Mouse (Mus musculus): ENCODE measurements at regions not wholly inside any gene's neighbourhood (a gene's known extent, or its start where the extent isn't known, plus 50 kb on each side); places are given as distances from the start of the nearest gene placed in this dataset. TPM values are rescaled to one million over a fixed set of nuclear protein-coding genes. Genes with fewer than 3 reads are reported as not detected.

GRCm38 (mm10) chr8:44031376-44031775, 321.5 kb upstream of the Adam34 start:
- Histone ChIP-seq H3K36me3 (ENCODE audit: control insufficient read depth, insufficient read depth, low read length) (no peaks in the 10 kb centered on the region), H3K27me3 (ENCODE audit: control insufficient read depth, insufficient read depth, low read length) (no peaks in the 10 kb centered on the region), H3K9ac (ENCODE audit: low read length) (no peak overlapping the region), H3K4me1 (replicated peaks; ENCODE audit: control insufficient read depth, insufficient read depth) (no peaks in the 10 kb centered on the region), H3K9me3 (ENCODE audit: control insufficient read depth, low read length) (no peaks in the 10 kb centered on the region), H3K4me2 (replicated peaks; ENCODE audit: low read depth) (no peak overlapping the region), H3K27ac (replicated peaks) (no peak overlapping the region), H3K4me3 (ENCODE audit: low read depth, low read length) (no peak overlapping the region)
- 85% methylated on average over 2 of the region's 2 CpGs for WGBS
- DNase-seq (ENCODE audit: low spot score) (no peak), ATAC-seq (ENCODE audit: low FRiP score, low TSS enrichment) (no peak)
- TF ChIP-seq EP300 (optimal IDR thresholded peaks at IDR 0.05), result no peak
- no peak for TF ChIP-seq CTCF (IDR thresholded peaks at IDR 0.05; ENCODE audit: low read depth)

GRCm38 (mm10) chr8:44030972-44031371, 321.1 kb upstream of the Adam34 start:
- Histone ChIP-seq H3K4me1 (replicated peaks; ENCODE audit: control insufficient read depth, insufficient read depth) (no peaks in the 10 kb centered on the region), H3K9me3 (ENCODE audit: control insufficient read depth, low read length) (no peaks in the 10 kb centered on the region), H3K4me3 (ENCODE audit: low read depth, low read length) (no peak overlapping the region), H3K27me3 (ENCODE audit: control insufficient read depth, insufficient read depth, low read length) (no peaks in the 10 kb centered on the region), H3K4me2 (replicated peaks; ENCODE audit: low read depth) (no peak overlapping the region), H3K36me3 (ENCODE audit: control insufficient read depth, insufficient read depth, low read length) (no peaks in the 10 kb centered on the region), H3K27ac (replicated peaks) (no peak overlapping the region), H3K9ac (ENCODE audit: low read length) (no peak overlapping the region)
- no peak for TF ChIP-seq CTCF (IDR thresholded peaks at IDR 0.05; ENCODE audit: low read depth)
- no peak for TF ChIP-seq EP300 (optimal IDR thresholded peaks at IDR 0.05)
- ATAC-seq (ENCODE audit: low FRiP score, low TSS enrichment) (no peak), DNase-seq (ENCODE audit: low spot score) (no peak)

- no peak overlapping the region for H3K9ac ChIP-seq (ENCODE audit: low read length)
- no peak overlapping the region for H3K27ac ChIP-seq (replicated peaks)
- ATAC-seq (ENCODE audit: low FRiP score, low TSS enrichment) (no peak), DNase-seq (ENCODE audit: low spot score) (no peak)
- no peaks in the 10 kb centered on the region for H3K27me3 ChIP-seq (ENCODE audit: control insufficient read depth, insufficient read depth, low read length)
- H3K4me3 ChIP-seq (ENCODE audit: low read depth, low read length), result no peak overlapping the region
- no peaks in the 10 kb centered on the region for H3K9me3 ChIP-seq (ENCODE audit: control insufficient read depth, low read length)
- H3K36me3 ChIP-seq (ENCODE audit: control insufficient read depth, insufficient read depth, low read length), result no peaks in the 10 kb centered on the region
- no peak for TF ChIP-seq CTCF (IDR thresholded peaks at IDR 0.05; ENCODE audit: low read depth)
- TF ChIP-seq EP300 (optimal IDR thresholded peaks at IDR 0.05), result no peak
- H3K4me2 ChIP-seq (replicated peaks; ENCODE audit: low read depth), result no peak overlapping the region
- no peaks in the 10 kb centered on the region for H3K4me1 ChIP-seq (replicated peaks; ENCODE audit: control insufficient read depth, insufficient read depth)
- WGBS, result 38% methylated on average over 4 of the region's 4 CpGs
These were observed 317.9 kb upstream of the Adam34 start for GRCm38 (mm10) chr8:44027738-44028137.

GRCm38 (mm10) chr8:44025926-44026325, 316.1 kb upstream of the Adam34 start:
- Histone ChIP-seq H3K9me3 (ENCODE audit: control insufficient read depth, low read length) (no peaks in the 10 kb centered on the region), H3K36me3 (ENCODE audit: control insufficient read depth, insufficient read depth, low read length) (no peaks in the 10 kb centered on the region), H3K9ac (ENCODE audit: low read length) (no peak overlapping the region), H3K27ac (replicated peaks) (no peak overlapping the region), H3K27me3 (ENCODE audit: control insufficient read depth, insufficient read depth, low read length) (no peaks in the 10 kb centered on the region), H3K4me2 (replicated peaks; ENCODE audit: low read depth) (no peak overlapping the region), H3K4me1 (replicated peaks; ENCODE audit: control insufficient read depth, insufficient read depth) (no peaks in the 10 kb centered on the region), H3K4me3 (ENCODE audit: low read depth, low read length) (no peak overlapping the region)
- peak; percentile 35 for DNase-seq (ENCODE audit: low spot score)
- WGBS, result 35% methylated on average over 3 of the region's 3 CpGs
- TF ChIP-seq CTCF (IDR thresholded peaks at IDR 0.05; ENCODE audit: low read depth) (peak; percentile 70), EP300 (optimal IDR thresholded peaks at IDR 0.05) (no peak)
- no peak for ATAC-seq (ENCODE audit: low FRiP score, low TSS enrichment)

- H3K9ac ChIP-seq (ENCODE audit: low read length), result no peak overlapping the region
- H3K27me3 ChIP-seq (ENCODE audit: control insufficient read depth, insufficient read depth, low read length), result no peaks in the 10 kb centered on the region
- H3K27ac ChIP-seq (replicated peaks), result no peak overlapping the region
- no peak for TF ChIP-seq EP300 (optimal IDR thresholded peaks at IDR 0.05)
- TF ChIP-seq CTCF (IDR thresholded peaks at IDR 0.05; ENCODE audit: low read depth), result no peak
- H3K36me3 ChIP-seq (ENCODE audit: control insufficient read depth, insufficient read depth, low read length), result no peaks in the 10 kb centered on the region
- no peak for DNase-seq (ENCODE audit: low spot score)
- 57% methylated on average over 3 of the region's 3 CpGs for WGBS
- H3K4me2 ChIP-seq (replicated peaks; ENCODE audit: low read depth), result no peak overlapping the region
- H3K4me1 ChIP-seq (replicated peaks; ENCODE audit: control insufficient read depth, insufficient read depth), result no peaks in the 10 kb centered on the region
- no peak overlapping the region for H3K4me3 ChIP-seq (ENCODE audit: low read depth, low read length)
- no peak for ATAC-seq (ENCODE audit: low FRiP score, low TSS enrichment)
- no peaks in the 10 kb centered on the region for H3K9me3 ChIP-seq (ENCODE audit: control insufficient read depth, low read length)
These were observed 314.2 kb upstream of the Adam34 start for GRCm38 (mm10) chr8:44024028-44024427.

Small RNAs in the stretch of these regions (microRNA-seq; reads per million reads assigned to microRNA genes)
- not detected for gene Gm24591
